Mouse (Mus musculus) WW6 (cell line): ENCODE results near the gene Jakmip3.

Source experiments
- DNase-seq: peaks from one replicate; pipeline ENCODE4 v3.0.0-alpha.2; 2013; ENCODE audit warnings: low read depth, low spot score

Gene Jakmip3

DNA sequence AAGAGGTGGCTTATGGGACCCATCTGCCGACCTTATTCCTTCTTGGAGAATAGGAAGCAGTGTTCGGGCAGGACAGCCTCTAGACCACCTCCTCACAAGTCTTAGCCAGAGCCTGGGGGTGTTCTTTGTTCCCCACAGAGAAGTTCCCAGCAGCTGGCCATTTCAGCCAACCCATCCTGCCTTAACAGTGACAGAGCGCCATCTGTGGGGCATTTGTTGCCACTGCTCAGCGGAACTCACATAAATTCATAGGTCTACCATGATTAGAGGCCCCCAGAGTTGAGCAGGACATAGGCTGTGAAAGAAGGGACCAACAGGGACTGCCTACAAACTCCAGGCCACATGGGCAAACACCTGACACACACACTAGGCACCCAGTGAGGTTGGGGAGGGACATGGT lies 122.9 kb downstream of the Jakmip3 start:
- no peak for DNase-seq

- DNase-seq = peak; percentile 39
These were observed 127.7 kb downstream of the Jakmip3 start for GRCm38 (mm10) chr7:139068182-139068623.

DNA sequence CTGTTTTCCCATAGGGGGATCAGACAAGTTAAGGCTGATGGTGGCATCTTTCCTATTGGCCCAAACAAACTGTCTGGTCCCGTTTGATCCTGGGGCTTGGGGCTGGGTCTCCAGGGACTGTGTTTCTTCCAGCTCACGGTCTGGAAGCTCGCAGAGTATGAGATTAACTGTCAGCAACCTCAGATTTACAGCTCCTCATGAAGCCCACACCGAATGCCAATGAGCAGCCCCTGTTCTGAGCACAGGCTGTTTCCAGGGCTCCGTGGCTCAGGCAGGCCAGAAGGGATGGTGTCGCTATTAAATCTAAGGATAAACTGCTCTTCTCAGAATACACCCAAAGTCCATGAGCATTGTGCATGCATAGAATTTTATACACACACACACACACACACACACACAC lies 133.7 kb downstream of the Jakmip3 start:
- no peak for DNase-seq

GRCm38 (mm10) chr7:139075054-139075794 lies 134.7 kb downstream of the Jakmip3 start:
- DNase-seq = no peak

DNA sequence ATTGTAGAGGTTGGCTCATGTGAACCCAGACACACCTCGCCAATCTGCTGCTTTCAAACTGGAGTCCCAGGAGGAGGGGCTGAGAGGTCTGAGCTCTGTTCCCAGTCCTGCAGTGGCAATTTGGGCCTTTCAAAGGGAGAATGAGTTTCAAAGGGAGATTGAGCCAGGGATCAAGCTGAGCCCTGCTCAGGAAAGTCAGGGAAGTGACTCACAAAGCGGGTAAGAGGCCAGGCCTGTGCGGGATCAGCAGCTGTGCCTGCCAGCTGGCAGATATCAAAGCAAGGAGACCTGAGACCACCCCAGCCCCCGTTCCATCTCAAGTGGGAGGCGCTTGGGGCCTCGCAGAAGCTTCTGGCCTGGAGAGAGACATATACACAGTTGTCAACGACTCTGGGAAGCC lies 136.8 kb downstream of the Jakmip3 start:
- DNase-seq = no peak

DNA sequence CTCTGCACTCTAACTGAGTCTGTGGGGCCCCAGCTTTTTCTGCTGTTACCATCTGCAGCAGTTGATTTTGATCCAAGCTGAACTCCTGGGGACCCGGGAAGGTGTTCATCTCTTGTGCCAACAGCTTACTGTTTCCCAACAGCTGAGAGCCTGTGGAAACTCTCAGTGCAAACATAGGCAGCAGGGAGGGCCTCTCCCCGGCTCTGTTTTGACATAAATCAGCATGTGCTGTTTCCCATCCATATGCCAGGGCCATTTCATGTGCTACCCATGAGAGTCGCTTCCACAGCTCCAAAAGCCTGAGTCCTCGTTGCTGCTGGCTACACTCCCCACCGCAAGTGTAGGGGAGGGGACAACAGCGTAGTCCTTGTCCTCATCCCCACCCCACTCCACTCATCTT lies 137.7 kb downstream of the Jakmip3 start:
- DNase-seq = no peak

GRCm38 (mm10) chr7:139079141-139079540 lies 138.6 kb downstream of the Jakmip3 start:
- DNase-seq = no peak

DNA sequence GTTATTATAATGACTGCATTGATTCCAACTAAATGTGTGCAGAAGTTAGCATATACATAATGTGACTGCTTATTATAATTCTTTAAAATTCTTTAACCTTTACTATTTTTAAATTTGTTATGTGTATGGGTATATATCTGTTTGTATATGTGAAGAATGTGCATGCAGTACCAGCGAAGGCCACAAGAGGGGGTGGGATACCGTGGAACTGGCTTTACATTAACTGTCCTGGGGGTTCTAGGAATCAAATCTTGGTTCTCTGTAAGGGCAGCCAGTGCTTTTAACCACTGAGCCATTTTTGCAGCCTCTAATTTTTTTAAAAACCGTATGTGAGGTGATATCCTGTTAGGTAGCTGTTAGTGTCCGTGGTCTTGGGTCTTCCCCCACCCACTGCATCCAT lies 140.2 kb downstream of the Jakmip3 start:
- DNase-seq = no peak

- DNase-seq = no peak
These were observed 140.6 kb downstream of the Jakmip3 start for GRCm38 (mm10) chr7:139081158-139081557.

GRCm38 (mm10) chr7:139082281-139082680 lies 141.8 kb downstream of the Jakmip3 start:
- DNase-seq = no peak

DNA sequence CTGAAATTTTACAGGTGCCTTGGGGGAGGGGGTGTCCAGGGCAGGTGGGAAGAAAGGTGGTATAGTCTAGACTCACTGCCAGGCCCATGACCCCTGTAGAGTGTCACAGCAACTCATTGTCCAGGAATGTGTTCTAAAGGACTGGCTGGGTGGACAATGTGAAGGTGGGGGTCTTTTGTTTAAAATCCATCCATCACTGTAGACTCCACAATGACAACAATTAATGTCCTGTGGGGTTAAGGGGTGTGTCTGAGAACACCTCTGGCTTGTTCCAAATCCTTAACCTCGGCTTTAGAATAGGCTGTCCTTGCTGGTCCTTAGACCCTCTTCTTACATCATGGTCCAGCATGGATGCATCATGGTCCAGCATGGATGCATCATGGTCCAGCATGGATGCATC lies 143.8 kb downstream of the Jakmip3 start:
- DNase-seq = no peak

DNA sequence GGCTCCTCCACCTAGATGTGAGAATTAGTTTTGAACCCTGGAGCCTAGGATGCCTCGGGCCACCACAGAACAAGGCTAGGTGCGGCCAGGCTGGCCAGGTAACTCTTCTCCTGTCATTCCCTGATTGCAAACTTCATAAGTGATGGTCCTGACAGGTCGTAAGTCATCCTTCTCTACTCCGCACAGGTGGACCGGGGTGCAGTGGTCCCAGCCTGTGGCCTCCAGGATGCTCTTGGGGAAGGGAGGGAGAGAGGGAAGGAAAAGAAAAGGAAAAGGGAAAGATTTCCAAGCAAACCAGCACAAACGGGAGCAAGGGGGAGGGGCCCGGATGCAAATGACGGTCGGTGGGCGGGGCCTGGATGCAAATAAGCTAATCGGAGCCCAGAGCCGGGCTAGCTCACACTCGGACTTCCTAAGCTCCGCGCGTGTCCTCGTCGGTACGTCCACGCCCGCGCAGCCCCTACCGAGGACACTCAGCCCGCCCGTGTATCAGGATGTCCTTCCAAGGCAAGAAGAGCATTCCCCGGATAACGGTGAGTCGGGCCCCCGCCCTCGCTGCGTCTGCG lies 145.2 kb downstream of the Jakmip3 start, which contains the start of gene Dpysl4:
TSS of gene Dpysl4 (plus strand) at position 373 of the 566 bp plus-strand sequence.
- peak; percentile 31 for DNase-seq

GRCm38 (mm10) chr7:139086195-139087158 lies 145.9 kb downstream of the Jakmip3 start:
- no peak for DNase-seq

- DNase-seq = no peak
These were observed 147.3 kb downstream of the Jakmip3 start for GRCm38 (mm10) chr7:139087801-139088200.

GRCm38 (mm10) chr7:139089892-139090874 lies 149.7 kb downstream of the Jakmip3 start:
- DNase-seq = no peak

GRCm38 (mm10) chr7:139091681-139092080 lies 151.2 kb downstream of the Jakmip3 start:
- DNase-seq = no peak

DNA sequence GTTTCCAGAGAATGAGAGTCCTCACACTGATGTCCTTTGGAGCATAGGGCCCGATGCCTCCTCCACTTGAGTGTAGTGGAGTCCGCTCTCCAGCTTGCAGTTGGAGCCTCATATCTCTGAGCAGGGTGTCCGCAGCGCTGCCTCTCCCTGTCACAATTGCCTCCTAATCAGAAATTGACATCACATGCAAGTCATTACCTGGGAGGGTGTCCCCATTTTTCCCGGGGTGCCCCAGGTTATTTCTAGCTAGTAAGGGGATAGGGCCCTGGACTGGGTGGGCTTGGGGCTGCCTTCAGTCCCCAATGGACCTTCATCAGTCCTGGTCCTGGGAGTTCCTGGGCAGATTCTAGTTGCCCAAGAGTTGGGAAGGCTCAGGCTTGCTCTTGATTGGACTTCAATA lies 152.1 kb downstream of the Jakmip3 start:
- no peak for DNase-seq

DNA sequence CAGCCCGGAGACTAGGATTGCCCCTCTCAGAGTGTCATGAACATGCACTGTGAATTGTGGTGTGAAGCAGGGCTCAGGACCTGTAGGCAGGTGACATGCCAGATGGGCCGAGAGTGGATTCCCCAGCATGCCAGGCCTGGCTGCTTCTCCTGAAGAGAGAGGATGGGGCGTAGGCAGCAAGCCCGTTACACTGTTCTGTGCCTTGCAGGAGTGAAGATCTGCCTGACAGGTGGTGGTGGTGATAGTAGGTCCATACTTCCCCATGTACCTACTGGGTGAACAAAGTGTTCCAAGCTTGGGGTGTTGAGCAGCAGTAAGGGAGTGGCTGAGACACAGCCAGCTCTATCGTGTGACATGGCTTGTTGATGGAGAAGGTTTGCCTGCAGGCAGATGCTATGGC lies 152.6 kb downstream of the Jakmip3 start:
- DNase-seq = no peak

- DNase-seq = no peak
These were observed 153.3 kb downstream of the Jakmip3 start for GRCm38 (mm10) chr7:139093781-139094180.

- DNase-seq = no peak
These were observed 154.2 kb downstream of the Jakmip3 start for GRCm38 (mm10) chr7:139094761-139095160.

- no peak for DNase-seq
These were observed 154.8 kb downstream of the Jakmip3 start for GRCm38 (mm10) chr7:139095282-139095681.
